Mouse (Mus musculus): ENCODE data around the gene Acss2.

The Acss2 gene

DNA sequence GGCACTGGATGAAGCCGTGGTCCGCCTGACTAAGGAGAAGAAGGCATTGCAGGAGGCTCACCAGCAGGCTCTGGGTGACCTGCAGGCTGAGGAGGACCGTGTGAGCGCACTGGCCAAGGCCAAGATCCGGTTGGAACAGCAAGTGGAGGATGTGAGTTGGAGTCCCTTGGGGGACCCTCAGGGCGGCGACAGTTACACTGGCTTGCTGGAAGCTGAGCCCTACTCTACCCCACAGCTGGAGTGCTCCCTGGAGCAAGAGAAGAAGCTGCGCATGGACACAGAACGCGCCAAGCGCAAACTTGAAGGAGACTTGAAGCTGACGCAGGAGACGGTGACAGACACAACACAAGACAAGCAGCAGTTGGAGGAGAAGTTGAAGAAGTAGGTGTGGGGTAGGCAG, 110.8 kb downstream of the Acss2 start:
- DNase-seq (ENCODE audit: low spot score in 2 of 2), result no peak

DNA sequence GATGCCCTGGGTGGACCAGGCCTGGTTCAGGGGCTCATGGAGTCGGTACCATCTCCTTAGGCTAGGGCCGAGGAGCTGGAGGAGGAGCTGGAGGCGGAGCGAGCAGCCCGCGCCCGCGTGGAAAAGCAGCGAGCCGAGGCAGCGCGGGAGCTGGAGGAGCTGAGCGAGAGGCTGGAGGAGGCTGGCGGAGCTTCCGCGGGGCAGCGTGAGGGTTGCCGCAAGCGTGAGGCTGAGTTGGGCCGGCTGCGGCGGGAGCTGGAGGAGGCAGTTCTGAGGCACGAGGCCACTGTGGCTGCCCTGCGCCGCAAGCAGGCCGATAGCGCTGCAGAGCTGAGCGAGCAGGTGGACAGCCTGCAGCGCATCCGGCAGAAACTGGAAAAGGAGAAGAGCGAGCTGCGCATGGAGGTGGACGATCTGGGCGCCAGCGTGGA, 111.5 kb downstream of the Acss2 start:
- peak in 1 of 2 experiments; percentile 67 for DNase-seq (ENCODE audit: low spot score in 2 of 2)

DNA sequence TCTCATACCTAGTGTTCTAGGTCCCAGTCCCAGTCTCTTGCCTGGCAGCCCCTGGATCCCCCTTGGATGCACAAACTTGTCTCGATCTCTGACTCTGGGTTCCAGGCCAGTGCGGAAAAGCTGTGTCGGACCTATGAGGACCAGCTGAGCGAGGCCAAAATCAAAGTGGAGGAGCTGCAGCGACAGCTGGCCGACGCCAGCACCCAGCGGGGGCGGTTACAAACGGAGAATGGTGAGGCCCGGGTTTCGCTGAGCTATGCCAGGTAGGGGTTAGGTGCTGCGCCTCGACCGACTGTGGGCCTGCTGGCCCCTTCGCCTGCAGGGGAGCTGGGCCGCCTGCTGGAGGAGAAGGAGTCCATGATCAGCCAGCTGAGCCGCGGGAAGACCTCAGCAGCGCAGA, 112.4 kb downstream of the Acss2 start:
- DNase-seq (ENCODE audit: low spot score in 2 of 2), result no peak

DNA sequence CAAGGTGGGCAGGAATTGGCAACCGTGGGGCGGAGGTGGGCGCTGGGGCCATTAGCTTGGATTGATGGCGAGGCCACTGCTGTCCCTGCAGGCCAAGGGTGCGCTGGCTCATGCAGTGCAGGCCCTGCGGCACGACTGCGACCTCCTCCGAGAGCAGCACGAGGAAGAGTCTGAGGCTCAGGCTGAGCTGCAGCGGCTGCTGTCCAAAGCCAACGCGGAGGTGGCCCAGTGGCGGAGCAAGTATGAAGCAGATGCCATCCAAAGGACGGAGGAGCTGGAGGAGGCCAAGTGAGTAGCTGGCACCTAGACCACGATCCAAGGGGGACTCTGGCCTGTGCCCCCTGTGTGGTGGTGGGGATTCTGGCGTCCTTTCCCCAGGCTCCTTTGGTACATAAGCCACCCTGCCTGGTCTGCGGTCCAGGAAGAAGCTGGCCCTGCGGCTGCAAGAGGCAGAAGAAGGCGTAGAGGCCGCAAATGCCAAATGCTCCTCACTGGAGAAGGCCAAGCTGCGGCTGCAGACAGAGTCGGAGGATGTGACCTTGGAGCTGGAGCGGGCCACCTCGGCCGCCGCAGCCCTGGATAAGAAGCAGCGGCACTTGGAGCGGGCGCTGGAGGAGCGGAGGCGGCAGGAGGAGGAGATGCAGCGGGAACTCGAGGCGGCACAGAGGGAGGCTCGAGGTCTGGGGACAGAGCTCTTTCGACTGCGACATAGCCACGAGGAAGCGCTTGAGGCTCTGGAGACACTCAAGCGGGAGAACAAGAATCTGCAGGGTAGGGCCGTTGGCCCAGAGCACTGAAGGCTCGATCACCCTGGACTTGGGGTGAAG, 113.1 kb downstream of the Acss2 start:
- DNase-seq (ENCODE audit: low spot score in 2 of 2), result no peak

DNA sequence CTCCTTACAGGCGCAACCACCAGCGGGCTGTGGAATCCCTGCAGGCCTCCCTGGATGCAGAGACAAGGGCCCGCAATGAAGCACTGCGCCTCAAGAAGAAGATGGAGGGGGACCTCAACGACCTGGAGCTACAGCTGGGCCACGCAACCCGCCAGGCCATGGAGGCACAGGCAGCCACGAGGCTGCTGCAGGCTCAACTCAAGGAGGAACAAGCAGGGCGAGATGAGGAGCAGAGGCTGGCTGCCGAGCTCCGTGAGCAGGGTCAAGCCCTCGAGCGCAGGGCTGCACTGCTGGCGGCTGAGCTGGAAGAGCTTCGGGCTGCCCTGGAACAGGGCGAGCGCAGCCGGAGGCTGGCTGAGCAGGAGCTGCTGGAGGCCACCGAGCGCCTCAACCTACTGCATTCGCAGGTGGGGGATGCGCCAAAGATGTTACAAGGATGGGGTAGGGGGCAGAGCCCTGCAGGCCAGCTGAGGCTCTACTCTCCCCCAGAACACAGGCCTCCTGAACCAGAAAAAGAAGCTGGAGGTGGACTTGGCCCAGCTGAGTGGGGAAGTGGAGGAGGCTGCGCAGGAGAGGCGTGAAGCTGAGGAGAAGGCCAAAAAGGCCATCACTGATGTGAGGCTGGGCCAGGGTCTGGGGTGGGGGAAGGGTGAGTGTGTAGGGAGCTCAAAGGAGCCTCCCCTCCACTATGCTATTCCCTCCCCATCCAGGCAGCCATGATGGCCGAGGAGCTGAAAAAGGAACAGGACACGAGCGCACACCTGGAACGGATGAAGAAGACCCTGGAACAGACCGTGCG, 114.6 kb downstream of the Acss2 start:
- DNase-seq (ENCODE audit: low spot score in 2 of 2), result no peak

DNA sequence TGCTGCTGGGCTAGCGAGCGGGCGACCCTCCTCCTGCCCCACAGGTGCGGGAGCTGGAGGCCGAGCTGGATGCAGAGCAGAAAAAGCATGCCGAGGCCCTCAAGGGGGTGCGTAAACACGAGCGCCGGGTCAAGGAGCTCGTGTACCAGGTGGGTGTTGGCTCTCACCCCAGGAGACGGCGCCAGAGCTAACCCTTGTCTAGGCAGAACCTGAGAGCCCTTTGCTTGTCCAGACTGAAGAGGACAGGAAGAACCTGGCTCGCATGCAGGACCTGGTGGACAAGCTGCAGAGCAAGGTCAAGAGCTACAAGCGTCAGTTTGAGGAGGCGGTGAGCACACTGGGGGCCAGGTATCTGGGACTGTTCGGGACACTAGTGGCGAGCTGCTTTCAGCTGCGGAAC, 115.4 kb downstream of the Acss2 start:
- no peak for DNase-seq (ENCODE audit: low spot score in 2 of 2)

DNA sequence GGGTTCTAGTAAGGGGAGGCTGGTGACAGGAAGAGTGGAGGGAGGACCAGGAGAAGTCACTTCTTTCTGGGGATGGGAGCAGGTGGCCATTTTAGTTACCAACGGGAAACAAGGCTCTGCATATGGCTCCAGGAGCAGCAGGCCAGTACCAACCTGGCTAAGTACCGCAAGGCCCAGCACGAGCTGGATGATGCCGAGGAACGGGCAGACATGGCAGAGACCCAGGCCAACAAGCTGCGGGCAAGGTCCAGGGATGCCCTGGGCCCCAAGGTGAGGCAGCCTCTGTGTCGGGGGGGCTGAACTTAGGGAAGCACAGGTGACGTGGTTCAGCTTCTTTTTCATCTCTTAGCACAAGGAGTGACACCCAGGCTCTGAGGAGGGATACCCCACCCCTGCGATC, 116.0 kb downstream of the Acss2 start:
- DNase-seq (ENCODE audit: low spot score in 2 of 2), result no peak

DNA sequence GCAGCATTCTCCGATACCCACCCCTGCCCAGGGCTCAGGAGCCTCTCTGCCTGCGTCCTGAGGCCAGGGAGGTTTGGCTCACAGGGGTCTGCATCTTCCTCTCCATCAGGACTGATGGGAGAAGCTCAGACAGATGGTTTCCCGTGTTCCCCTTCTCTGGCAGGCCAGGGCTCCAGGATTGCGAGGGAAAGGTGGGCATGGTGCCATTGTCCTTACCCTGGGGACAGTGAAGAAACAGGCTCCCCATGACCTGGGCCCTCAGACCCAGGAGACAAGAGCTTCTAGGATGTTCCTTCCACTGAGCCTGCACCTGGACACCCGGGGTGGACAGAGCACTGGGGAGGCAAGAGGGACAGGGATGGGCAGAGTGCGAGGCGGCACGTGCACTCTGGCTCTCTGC, 116.8 kb downstream of the Acss2 start:
- no peak for DNase-seq (ENCODE audit: low spot score in 2 of 2)

Data from spleen, postnatal 4 days (tissue).